Mouse (Mus musculus) spleen, embryonic (tissue): ENCODE measurements around the gene Rhot1.

Source experiments
- CTCF ChIA-PET: fragments of 350-600 bp; sonication (Branson Sonifier 250); formaldehyde crosslinking; loops from one replicate; lab custom pipeline; 2022; lab: Charles Lee

Gene Rhot1

GRCm38 (mm10) chr11:80315743-80316639 is 107.2 kb downstream of the Rhot1 start:
- CTCF ChIA-PET = no interaction called here
